Comparison of ENCODE assay signal across 40 mouse cellular contexts in genomic region chr10:127318009-127318408, GRCm38 (mm10). TPM values are rescaled to one million over a fixed set of nuclear protein-coding genes. Genes with fewer than 3 reads are reported as not detected.
DNase-seq lines count a peak whose midpoint lies in the region; ATAC-seq lines count a peak whose summit lies in the region.
"Had no signal": no experiment of that assay in that cellular context is flagged by ENCODE, and none has a peak within 500 bp of the region (broad histone marks: within the 10 kb centered on the region; RNA-seq: fewer than 3 reads in every experiment).

No protein-coding gene starts in this region.

- no peak overlapping the region for H3K4me2 ChIP-seq in liver, embryonic 15.5 days
- H3K4me2 ChIP-seq: embryonic facial prominence, embryonic 13.5 days; heart, embryonic 13.5 days; hindbrain, embryonic 15.5 days; kidney, embryonic 15.5 days; lung, embryonic 14.5 days had no signal

- H3K4me1 ChIP-seq in megakaryocyte, embryonic 14.5 days: peaks cover 54% of the 10 kb centered on the region
- H3K4me1 ChIP-seq in liver, embryonic 15.5 days (replicated peaks): peaks cover 43% of the 10 kb centered on the region
- H3K4me1 ChIP-seq: embryonic facial prominence, embryonic 13.5 days; hindbrain, embryonic 10.5 days; hindbrain, embryonic 15.5 days had no signal

- H3K27ac ChIP-seq in liver, embryonic 15.5 days (replicated peaks): peak overlapping the region; percentile 64
- H3K27ac ChIP-seq: embryonic facial prominence, embryonic 13.5 days; heart, embryonic 13.5 days; hindbrain, embryonic 10.5 days; hindbrain, embryonic 15.5 days; kidney, embryonic 15.5 days; stomach, postnatal 0 days had no signal

- peaks cover 3% of the 10 kb centered on the region; the same call in 1 of the 2 replicates for H3K9me3 ChIP-seq in megakaryocyte, embryonic 14.5 days
- H3K9me3 ChIP-seq in liver, embryonic 15.5 days (replicated peaks): no peaks in the 10 kb centered on the region
- H3K9me3 ChIP-seq: embryonic facial prominence, embryonic 13.5 days; heart, embryonic 13.5 days; hindbrain, embryonic 10.5 days; hindbrain, embryonic 15.5 days; kidney, embryonic 15.5 days had no signal

- peak overlapping the region; percentile 70 for H3K4me3 ChIP-seq in megakaryocyte, embryonic 14.5 days (replicated peaks)
- no peak overlapping the region for H3K4me3 ChIP-seq in liver, embryonic 15.5 days (replicated peaks)
- H3K4me3 ChIP-seq: embryonic facial prominence, embryonic 13.5 days; erythroblast, embryonic 14.5 days; heart, embryonic 13.5 days; hindbrain, embryonic 10.5 days; hindbrain, embryonic 15.5 days; kidney, embryonic 15.5 days had no signal

- H3K36me3 ChIP-seq in megakaryocyte, embryonic 14.5 days (replicated peaks; ENCODE audit: low read length): no peaks in the 10 kb centered on the region
- H3K36me3 ChIP-seq in liver, embryonic 15.5 days (replicated peaks): no peaks in the 10 kb centered on the region
- H3K36me3 ChIP-seq: embryonic facial prominence, embryonic 13.5 days; heart, embryonic 13.5 days; hindbrain, embryonic 10.5 days; hindbrain, embryonic 15.5 days; kidney, embryonic 15.5 days had no signal

- WGBS in liver, embryonic 15.5 days (ENCODE audit: insufficient replicate concordance): 18% methylated on average over 4 of the region's 4 CpGs

- no peak for ATAC-seq in megakaryocyte, adult 5-6 weeks (ENCODE audit: poor library complexity, severe bottlenecking)
- peak; percentile 75 for ATAC-seq in common myeloid progenitor, adult 5-6 weeks (replicated peaks; ENCODE audit: low read depth, poor library complexity, severe bottlenecking)
- no peak for ATAC-seq in liver, embryonic 15.5 days (ENCODE audit: insufficient read depth)
- ATAC-seq: activated CD4-positive, CD25-positive, alpha-beta regulatory T cell, adult 4 months; CD4-positive, CD25-positive, alpha-beta regulatory T cell, adult 4 months; forebrain, embryonic 16.5 days; midbrain, embryonic 16.5 days had no signal

- DNase-seq in urinary bladder, postnatal 14 days (ENCODE audit: low spot score): no peak
- DNase-seq in frontal cortex, adult 2 months (ENCODE audit: extremely low spot score in 1 of 2, low spot score in 1 of 2): no peak
- no peak for DNase-seq in adrenal gland, postnatal 14 days
- DNase-seq: adrenal gland, adult 8-10 months; cerebellum, adult 11 months; cerebellum, adult 9-10 months; cerebellum, postnatal 36 days; embryo, embryonic 11 days; heart, postnatal 10 days; kidney, adult 18-20 months; kidney, postnatal 36 days; left cerebral cortex, postnatal 4 days; lung, embryonic 14.5 days; lung, postnatal 14 days; thymus, adult 18-20 months; thymus, postnatal 25 days had no signal

- no peak overlapping the region for H3K9ac ChIP-seq in liver, embryonic 15.5 days
- H3K9ac ChIP-seq: embryonic facial prominence, embryonic 13.5 days; heart, embryonic 13.5 days; hindbrain, embryonic 15.5 days; kidney, embryonic 15.5 days; lung, embryonic 14.5 days had no signal

- H3K27me3 ChIP-seq in megakaryocyte, embryonic 14.5 days (replicated peaks): no peaks in the 10 kb centered on the region
- peaks cover 3% of the 10 kb centered on the region; the same call in 1 of the 2 replicates for H3K27me3 ChIP-seq in liver, embryonic 15.5 days
- H3K27me3 ChIP-seq: kidney, embryonic 15.5 days had no signal

RNA-seq across cellular contexts. Expression of gene Arhgap9, which starts 3.8 kb away (rescaled TPM):
- polyA plus RNA-seq in megakaryocyte, embryonic 14.5 days (2012; ENCODE audit: insufficient read depth, low replicate concordance): 6.1 and 10.4 TPM in 2 replicates
- total RNA-seq in megakaryocyte, adult 5-6 weeks (2015): 135 and 138 TPM in 2 replicates
- total RNA-seq in megakaryocyte, adult 5-6 weeks (2017): 96.8 and 108 TPM in 2 replicates
- 13.6 and 24.3 TPM in 2 replicates for total RNA-seq in common myeloid progenitor, adult 5-6 weeks (2017)
- polyA plus RNA-seq in liver, embryonic 15.5 days (2015; fragmentation: Nextera tagmentation; extraction: Ambion mirVana): 14.1 and 14.9 TPM in 2 replicates
- polyA plus RNA-seq in frontal cortex, adult 2 months (2012; rRNA removed): 1.1 and 1.3 TPM in 2 replicates
- total RNA-seq in adrenal gland, postnatal 14 days (2021): 2.1 and 15.2 TPM in 2 replicates

RNA-seq across cellular contexts. Expression of gene Mars, which starts 6.4 kb away (rescaled TPM):
- polyA plus RNA-seq in megakaryocyte, embryonic 14.5 days (2012; ENCODE audit: insufficient read depth, low replicate concordance): 26.0 and 101 TPM in 2 replicates
- 38.4 and 47.8 TPM in 2 replicates for total RNA-seq in megakaryocyte, adult 5-6 weeks (2015)
- 80.3 and 95.2 TPM in 2 replicates for total RNA-seq in megakaryocyte, adult 5-6 weeks (2017)
- total RNA-seq in common myeloid progenitor, adult 5-6 weeks (2017): 181 and 187 TPM in 2 replicates
- polyA plus RNA-seq in liver, embryonic 15.5 days (2015; fragmentation: Nextera tagmentation; extraction: Ambion mirVana): 109 and 112 TPM in 2 replicates
- polyA plus RNA-seq in frontal cortex, adult 2 months (2012; rRNA removed): 63.1 and 81.8 TPM in 2 replicates
- 81.9 and 98.4 TPM in 2 replicates for total RNA-seq in adrenal gland, postnatal 14 days (2021)

RNA-seq across cellular contexts. Expression of gene Gli1, which starts 23.8 kb away (rescaled TPM):
- polyA plus RNA-seq in megakaryocyte, embryonic 14.5 days (2012; ENCODE audit: insufficient read depth, low replicate concordance): 0.02 TPM in 1 of 2 replicates, not detected in the other
- not detected in 2 replicates for total RNA-seq in megakaryocyte, adult 5-6 weeks (2015)
- total RNA-seq in megakaryocyte, adult 5-6 weeks (2017): not detected in 2 replicates
- not detected in 2 replicates for total RNA-seq in common myeloid progenitor, adult 5-6 weeks (2017)
- polyA plus RNA-seq in liver, embryonic 15.5 days (2015; fragmentation: Nextera tagmentation; extraction: Ambion mirVana): 0.31 and 0.32 TPM in 2 replicates
- 2.0 and 3.2 TPM in 2 replicates for polyA plus RNA-seq in frontal cortex, adult 2 months (2012; rRNA removed)
- 3.9 and 4.7 TPM in 2 replicates for total RNA-seq in adrenal gland, postnatal 14 days (2021)
- total RNA-seq: neutrophil, adult 5-6 weeks had no signal
- polyA plus RNA-seq: erythroblast, embryonic 14.5 days had no signal

RNA-seq across cellular contexts. Expression of gene Mbd6, which starts 29.2 kb away (rescaled TPM):
- polyA plus RNA-seq in megakaryocyte, embryonic 14.5 days (2012; ENCODE audit: insufficient read depth, low replicate concordance): 245 and 640 TPM in 2 replicates
- 40.4 and 48.4 TPM in 2 replicates for total RNA-seq in megakaryocyte, adult 5-6 weeks (2015)
- total RNA-seq in megakaryocyte, adult 5-6 weeks (2017): 5.6 and 8.9 TPM in 2 replicates
- 5.2 and 8.7 TPM in 2 replicates for total RNA-seq in common myeloid progenitor, adult 5-6 weeks (2017)
- 7.9 and 8.0 TPM in 2 replicates for polyA plus RNA-seq in liver, embryonic 15.5 days (2015; fragmentation: Nextera tagmentation; extraction: Ambion mirVana)
- 50.0 and 51.5 TPM in 2 replicates for polyA plus RNA-seq in frontal cortex, adult 2 months (2012; rRNA removed)
- total RNA-seq in adrenal gland, postnatal 14 days (2021): 47.9 and 54.0 TPM in 2 replicates

RNA-seq across cellular contexts. Expression of gene Inhbe, which starts 36.2 kb away (rescaled TPM):
- polyA plus RNA-seq in megakaryocyte, embryonic 14.5 days (2012; ENCODE audit: insufficient read depth, low replicate concordance): not detected in 2 replicates
- total RNA-seq in megakaryocyte, adult 5-6 weeks (2015): not detected in 2 replicates
- 0.04 TPM in 1 of 2 replicates, not detected in the other for total RNA-seq in megakaryocyte, adult 5-6 weeks (2017)
- total RNA-seq in common myeloid progenitor, adult 5-6 weeks (2017): not detected in 2 replicates
- 0.71 and 0.82 TPM in 2 replicates for polyA plus RNA-seq in liver, embryonic 15.5 days (2015; fragmentation: Nextera tagmentation; extraction: Ambion mirVana)
- polyA plus RNA-seq in frontal cortex, adult 2 months (2012; rRNA removed): 0.10 and 0.13 TPM in 2 replicates
- total RNA-seq in adrenal gland, postnatal 14 days (2021): 0.82 TPM in 1 of 2 replicates, not detected in the other
- total RNA-seq: gastrocnemius, adult 8-10 months; heart, adult 8-10 months; heart, postnatal 10 days; layer of hippocampus, adult 8-10 months; layer of hippocampus, postnatal 25 days; left cerebral cortex, postnatal 4 days had no signal
- polyA plus RNA-seq: CD4-positive, CD25-positive, alpha-beta regulatory T cell, adult 4 months; erythroblast, embryonic 14.5 days; forebrain, embryonic 16.5 days; heart, embryonic 13.5 days; hindbrain, embryonic 10.5 days; intestine, embryonic 14.5 days; kidney, embryonic 15.5 days; limb, embryonic 14.5 days; neural tube, embryonic 11.5 days; spleen, adult 2 months had no signal
